Mouse (Mus musculus) heart, adult 9 months (tissue): Measurements from ENCODE around the gene Lzts3.

Experiments used
- DNase-seq, 2 experiments: peaks; one replicate each; pipeline ENCODE4 v3.0.0; 2022; ENCODE audit warnings: low spot score in 2 of 2

Lzts3 gene

DNA sequence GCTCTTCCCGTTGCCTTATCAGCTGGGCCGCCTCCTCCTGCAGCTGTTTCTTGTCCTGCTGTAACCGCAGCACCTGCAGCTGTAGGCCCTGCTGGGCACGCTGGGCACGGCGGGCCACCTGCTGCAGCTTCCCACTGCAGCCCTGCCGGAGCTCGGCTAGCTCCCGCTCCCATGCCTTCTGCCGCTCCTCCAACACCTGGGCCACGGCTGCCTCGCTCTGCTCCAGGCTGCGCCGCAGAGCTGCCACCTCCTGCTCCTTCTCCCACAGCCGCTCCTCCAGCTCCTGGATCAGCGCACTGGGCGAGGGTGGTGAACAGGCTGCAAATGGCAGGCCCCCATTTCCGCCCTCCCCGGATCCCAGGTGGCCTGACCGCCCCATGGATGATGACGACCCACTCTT, 6.8 kb downstream of the Lzts3 start:
- no peak for DNase-seq

DNA sequence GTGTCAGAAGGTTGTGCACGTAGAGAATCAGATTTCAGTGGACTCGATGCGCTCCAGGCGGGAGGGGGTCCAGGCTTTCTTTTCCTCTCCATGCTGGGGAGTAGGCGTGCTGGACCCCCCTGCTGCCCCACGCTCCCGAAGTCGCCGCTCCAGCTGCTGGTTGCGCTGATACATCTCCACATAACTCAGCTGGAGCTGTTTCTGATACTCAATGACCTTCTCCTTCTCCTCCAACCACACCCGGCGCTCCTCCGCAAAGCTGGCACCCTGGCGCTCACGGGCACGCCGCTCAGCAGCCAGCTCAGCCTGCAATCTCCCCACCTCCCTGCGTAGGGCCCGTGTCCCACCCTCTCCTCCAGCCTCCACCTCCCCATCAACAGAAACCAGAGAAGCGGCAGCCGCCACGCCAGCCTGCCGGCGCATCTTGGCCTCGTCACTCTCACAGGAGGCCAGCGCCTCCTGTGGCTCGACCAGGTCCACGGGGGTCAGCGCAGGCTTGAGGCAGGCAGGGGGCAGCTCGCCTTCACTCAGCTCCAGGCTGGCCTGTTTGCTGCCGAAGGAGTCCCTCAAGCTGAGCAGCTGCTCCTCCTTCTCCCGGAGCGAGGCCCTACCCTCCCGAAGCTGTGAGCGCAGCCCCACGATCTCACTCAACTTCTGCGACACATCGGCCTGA, 7.7 kb downstream of the Lzts3 start:
- DNase-seq = no peak

DNA sequence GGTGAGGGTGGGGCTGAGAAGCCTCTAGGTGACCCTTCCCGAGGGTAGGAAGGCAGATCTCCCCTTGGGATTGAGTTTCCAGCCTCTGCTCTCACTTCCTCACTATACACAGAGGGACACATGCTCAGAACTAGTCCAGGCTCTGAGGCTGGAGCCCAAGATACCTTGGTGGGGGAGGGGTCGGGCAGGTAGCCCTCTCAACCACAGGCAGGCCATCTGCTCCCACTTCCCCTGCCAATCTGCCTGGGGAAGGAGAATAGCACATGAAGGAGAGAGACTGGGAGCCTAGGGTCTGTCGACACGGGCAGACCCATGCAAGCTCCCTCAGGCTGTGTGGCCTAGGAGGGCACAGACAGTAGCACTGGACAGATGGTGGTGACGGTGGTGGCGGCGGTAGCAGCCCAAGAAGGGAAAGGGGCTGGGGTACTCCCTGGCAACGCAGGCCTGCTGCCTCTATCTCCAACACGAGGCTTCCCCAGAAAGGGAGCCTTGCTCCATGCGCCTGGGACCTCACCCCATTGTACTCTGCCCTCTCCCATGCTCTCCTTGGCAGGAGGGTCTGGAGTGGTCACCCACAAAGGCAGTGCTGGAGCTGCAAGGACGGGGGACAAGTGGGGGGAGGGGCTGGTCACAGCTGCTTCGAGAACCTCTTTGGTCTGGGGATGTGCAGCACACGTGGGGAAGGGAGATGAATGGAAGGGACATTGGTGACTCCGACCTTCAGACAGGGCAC, 8.4 kb downstream of the Lzts3 start:
- no peak for DNase-seq

DNA sequence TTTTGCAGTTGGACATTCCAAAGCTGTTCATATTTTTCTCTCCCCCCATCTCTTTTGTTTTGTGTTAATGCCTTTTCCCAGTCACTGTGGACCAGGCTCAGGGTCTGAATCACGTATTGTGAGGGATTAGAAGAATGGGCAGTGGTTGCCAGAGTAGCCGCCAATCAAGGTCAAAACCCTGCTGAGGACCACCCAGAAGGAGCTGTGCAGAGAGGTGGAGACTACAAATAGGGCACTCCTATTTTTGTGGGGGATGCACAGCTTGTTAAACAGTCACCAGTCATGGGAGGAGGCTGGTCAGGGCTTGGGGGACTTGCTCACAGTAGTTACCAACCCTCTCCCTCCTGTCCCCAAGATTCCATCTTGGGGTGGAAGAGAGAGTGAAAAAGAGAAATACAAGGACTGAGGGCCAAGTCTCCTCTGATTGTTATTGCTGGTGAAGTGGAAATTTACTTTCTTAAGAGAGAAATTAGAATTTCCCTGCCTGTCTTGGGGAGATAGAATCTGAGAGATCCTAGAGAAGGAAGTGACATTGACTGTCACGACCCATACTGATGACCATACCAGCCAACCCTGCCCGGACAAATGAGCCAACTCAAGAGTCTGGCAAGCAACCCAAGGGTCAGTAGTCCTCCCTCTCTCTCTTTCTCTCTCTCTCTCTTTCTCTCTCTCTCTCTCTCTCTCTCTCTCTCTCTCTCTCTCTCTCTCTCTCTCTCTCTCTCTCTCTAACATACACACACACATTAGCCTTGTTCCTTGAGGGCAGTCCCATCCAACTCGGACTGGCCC, 9.5 kb downstream of the Lzts3 start:
- no peak for DNase-seq

DNA sequence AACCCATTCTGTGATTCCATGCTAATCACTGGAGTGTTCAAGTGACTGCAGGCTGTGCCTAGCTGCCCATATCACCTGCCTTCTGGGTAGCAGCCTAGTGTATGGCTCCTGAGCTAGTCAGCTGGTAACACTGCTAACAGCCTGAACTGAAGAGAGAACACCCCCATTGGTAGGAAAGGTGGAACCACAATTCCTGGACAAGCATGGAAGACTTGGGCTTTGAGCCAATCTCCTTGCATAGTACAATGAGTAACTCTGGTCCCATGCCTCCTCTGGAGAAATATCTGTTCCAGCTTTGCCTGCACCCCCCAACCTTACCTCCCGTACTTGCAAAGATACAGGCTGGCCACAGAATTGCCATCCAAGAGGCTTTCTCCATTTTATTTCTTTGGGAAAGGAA, 10.2 kb downstream of the Lzts3 start:
- no peak for DNase-seq

DNA sequence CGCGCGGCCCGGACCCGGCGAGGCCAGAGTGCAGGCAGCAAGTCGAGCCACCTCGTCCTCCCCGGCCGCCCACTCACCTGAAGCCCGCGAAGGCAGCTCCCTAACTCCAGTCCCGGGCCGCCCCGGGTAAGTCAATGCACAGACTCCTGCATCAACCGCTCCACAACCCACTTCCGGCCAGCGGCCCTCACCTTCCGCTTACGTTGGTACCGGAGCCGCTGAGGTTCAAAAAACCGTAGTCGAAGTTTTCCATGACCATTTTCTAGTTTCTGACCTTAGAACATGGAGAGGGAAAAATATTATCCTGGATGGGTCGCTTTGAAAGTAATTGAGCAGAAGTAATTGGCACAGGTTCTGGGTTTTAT, 12.8 kb downstream of the Lzts3 start, which contains the start of the genes Fastkd5 and Ubox5:
Fastkd5 (minus strand) TSS at position 189 of the 365 bp plus-strand sequence.
Ubox5 (minus strand) TSS at position 200 of the 365 bp plus-strand sequence.
- DNase-seq = peak; percentile 82 to 91

DNA sequence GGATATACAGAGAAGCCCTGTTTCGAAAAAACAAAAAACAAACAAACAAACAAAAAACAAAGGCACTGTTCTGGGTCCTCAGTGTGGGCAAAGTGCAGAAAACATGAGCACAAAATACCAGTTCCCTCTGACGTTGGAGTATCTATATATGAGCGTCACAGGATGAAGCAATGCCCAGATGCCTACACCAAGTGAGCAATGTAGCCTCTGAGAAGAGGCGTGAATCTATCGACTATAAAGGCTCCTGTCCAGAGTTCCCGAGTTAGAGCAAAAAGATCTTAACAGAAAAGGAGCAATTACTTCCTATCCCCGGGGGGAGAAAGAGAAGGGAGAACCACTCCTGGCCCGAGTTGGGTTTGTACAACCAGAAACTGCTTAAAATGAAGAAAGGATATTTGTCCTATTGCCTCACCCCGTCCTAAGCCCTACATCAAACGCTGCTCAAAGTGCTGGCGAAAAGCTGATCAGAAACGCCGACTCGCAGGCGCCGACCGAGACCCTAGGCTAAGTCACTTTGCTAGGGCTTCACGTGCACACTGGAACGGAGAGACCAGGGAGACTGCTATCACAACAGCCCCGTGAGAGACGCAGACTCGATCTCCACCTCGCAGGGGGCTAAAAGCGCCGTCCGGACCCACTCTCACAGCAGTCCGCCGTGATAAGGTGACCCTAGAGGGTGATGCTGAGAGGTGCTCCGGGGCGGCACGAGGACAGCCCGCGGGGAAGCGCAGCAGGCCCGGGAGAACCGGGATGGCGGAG, 13.3 kb downstream of the Lzts3 start:
- DNase-seq = no peak

DNA sequence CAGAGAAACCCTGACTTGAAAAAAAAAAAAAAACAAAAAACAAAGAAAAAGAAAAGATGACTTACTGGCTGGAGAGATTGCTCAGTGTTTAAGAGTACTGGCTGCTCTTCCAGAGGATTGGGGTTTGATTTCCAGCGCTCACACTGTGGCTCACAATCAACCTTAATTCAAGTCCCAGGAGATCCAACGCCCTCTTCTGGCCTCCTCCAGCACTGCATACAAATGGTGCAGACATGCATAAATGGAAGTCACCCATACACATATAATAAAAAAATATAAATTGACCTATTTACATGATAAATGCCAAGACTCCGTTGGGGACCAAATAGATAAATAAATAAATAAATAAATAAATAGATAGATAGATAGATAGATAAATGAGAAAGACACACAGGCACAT, 14.2 kb downstream of the Lzts3 start:
- no peak for DNase-seq

DNA sequence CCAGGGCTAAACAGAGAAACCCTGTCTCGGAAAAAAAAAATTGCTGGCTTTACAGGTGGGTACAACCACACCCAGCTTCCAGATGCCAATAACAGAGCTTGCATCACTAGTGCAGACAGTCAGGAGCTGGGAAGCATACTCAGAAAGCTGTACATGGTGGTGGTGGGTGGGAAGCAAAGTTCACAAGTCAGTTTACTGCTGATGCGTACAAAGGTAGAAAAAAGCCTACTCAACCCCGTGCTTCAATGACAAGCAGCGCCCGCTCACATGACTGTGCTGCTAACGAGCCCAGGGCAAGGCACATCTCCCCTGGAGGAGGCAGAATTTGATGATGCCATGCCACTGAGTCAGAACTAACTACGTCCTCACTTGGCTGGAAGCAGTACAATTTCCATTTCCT, 23.6 kb downstream of the Lzts3 start:
- no peak for DNase-seq

DNA sequence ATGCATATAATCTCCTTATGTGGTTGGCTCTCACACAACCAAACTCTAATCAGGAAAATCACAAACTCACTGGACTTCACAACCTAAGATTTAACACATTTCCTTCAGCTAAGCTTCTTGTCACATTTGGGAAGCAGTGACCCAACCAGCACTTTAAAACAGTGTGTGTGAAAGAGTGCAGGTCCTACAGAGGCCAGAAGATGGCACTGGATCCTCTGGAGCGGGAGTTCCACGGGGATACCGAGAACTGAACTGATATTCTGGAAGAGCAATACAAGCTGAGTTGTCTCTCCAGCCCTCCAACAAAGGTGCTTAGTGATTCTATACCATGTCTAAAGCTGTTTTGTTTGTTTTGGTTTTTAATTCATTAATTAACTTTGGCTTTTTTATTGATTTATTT, 29.5 kb downstream of the Lzts3 start:
- no peak for DNase-seq

DNA sequence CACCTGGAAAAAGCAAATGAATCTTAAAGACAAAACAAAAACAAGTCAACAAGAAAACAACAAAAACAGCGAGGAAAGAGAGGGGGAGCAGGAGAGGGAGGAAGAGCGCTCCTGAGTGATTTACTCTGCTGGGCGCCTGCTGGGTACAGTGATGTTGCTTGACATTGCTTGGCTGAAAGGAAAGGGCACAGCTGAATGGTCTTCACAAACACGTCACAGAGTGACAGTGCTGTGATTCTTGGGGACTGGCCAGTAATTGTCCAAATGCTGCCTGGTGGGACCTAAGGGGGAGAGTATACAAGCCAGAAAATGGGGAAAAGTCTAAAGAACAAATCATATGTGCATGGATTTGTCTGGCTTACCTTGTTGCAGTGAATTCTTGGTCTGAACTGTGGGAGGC, 40.4 kb downstream of the Lzts3 start:
- DNase-seq = no peak

DNA sequence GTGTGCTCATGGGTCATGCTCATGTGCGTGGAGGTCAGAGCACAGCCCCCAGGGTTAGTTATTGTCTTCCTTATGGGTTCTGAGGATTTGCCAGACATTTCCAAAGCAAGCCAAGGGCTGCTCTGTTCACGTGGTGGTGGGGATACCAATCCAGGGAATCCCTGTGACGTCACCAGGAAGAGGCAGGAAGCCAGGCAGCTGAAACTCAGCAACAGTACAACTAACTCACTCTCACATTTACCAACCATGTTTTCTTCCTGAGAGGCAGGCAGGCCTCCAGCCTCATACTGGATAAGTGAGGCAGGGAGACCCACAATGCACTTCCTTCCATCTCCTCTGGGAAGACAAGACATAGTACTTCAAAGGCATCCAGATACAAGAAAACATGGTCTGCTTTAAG, 44.2 kb downstream of the Lzts3 start:
- peak; percentile 13 to 33 for DNase-seq

DNA sequence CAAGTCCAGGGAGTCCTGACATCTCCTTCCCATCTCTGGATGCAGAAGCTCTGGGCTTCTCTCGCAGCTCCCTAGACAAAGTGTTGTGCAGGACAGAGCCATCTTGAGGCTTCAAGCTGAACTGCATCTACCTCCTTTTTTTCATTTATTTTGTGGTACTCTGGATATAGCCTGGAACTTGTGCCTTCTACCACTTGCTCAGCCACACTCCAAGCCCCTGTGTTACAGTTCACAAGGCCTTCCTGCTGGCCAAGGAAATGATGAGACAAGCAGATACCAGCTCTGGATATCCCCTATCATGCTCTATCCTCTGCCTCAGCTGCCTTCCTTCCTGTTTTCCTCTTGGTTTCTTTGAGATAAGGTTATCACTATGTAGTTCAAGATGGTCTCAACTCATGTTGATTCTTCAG, 45.0 kb downstream of the Lzts3 start:
- DNase-seq = no peak

DNA sequence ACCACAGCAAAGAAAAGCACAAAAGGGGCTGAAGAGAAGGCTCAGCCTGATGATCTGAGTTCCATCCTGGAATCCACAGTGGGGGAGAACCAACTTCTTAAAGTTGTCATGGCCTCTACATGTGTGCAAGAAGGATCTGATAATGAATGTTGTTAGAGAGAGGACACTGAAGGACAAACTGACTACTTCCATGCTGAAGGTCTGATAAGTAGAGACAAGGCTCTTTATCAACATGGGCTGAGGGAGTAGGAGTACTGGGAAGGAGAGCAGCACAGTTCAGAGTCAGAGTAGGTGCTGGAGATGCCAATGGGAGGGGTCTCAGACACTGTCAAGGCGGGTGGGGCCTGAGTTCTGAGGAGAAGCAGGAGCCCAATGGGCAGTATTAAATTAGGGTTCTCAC, 47.0 kb downstream of the Lzts3 start:
- DNase-seq = no peak

DNA sequence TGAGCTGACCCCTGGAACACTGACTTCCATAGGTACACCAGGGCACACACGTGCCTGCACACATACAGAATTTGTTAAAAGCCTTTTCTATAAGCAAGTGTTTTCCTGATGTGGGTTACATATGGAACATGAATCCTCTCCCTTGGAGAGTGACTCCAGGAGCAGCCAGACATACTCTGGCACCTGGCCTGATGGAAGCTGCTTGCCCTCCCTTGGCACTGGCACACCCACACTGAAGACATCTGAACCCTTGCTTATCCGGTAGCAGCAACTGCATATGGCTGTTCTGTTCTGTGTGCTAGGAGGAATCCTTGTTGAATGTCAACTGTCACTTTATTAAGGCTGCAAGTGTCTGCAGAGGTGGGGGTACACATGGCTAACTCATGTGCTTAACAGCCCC, 51.6 kb downstream of the Lzts3 start:
- DNase-seq = no peak

DNA sequence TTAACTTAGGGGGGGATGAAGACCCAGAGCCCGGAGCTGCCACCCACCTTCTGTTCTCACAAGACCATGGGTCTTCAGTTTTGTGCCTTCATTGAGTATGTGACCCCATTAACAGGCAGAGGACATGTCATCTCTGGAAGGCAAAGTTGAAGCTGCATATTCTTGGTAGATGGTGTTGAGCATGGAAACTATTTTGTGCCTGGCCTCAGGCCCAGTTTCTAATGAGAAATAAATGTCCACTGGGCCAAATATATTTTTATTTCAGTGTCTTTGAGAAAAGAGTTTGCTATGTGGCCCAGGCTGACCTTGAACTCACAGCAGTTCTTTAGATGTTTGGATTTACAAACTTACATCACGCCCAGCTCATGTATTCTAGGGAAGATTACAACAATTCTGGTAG, 52.8 kb downstream of the Lzts3 start:
- peak in 1 of 2 experiments; percentile 49 for DNase-seq

DNA sequence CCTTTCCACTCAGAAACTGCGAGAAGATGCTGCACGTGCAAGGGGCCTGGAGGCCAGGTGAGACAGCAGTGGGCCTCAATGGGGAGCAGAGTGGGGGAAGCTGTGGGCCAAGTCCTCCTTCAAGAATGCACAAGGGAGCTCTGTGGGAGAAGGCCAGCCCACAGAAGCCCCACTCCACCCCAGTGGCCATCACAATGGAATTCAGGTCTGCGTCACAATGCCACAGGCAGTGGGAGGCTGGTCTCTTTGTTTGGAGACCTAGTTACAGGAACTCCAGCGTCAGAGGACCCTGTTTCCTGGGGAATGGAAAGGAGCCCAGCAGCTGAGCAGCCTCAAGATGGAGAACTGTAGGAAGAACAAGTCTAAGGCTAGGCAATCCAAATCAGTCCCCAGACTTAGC, 53.4 kb downstream of the Lzts3 start:
- DNase-seq = no peak

DNA sequence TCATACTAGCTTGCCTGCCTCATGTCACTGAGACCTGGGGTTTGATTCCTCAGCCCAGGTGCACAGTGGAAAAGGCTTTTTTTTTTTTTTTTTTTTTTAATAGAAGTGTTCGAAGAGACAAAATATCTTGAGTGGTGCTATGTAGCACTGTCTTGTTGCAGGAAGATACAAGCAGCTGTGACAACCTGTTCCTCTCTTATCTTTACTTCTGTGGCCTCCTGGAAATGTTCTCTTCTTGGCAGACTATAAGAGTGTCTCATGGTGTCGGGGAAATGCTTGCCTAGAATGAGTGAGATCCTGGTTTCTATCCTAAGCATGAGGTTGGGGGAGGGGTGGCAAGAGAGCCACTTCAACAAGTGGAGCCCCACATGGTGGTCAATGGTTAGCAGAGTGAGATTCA, 54.2 kb downstream of the Lzts3 start:
- DNase-seq = no peak

DNA sequence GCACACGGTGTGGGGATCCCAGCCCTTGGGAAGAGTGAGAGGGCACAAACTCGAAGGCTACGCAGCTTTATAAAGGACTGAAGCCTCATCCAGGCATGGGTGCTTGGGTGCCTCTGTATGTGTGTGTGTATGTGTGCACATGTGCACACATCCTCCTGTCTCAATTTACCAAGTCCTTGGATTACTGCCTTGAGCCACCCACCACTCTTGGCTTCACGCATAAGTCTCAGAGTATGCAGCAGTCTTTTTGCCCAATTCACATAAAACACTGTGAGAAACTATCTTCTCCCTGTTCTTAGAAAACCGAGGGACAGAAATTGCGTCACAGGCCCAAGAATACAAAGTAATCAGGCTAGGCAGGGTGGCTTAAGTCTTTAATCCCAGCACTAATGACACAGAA, 56.6 kb downstream of the Lzts3 start:
- no peak for DNase-seq

DNA sequence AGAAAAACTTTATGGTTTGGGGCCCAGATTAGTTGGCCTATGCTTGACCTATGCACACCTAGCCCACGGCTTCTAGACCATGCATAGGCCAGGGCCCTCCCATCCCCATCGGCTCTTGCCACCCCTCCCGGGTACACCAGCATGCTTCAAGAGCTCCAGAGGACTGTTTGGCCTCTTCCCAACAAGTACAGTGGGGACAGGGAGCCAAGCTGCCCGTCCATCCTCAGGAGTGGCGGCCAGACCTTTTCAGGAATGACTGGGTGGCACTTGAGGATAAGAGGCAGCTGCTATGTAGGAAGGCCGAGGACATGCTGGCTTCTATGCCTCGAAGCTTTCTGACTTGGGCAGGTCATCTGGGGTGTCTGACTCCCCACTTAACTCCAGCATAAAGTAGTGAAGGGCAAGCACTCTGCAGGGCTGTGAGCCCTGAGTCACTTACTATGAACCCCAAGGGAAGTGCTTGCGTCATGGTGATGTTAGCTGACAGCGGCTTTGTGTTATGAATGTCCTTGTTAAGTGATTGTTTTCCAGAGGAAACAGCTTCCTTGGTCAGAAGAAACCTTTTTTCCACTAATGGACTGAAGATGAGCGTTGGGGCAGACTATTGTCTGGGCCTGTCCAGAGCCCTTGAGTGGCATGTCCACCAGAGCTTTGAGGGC, 58.6 kb downstream of the Lzts3 start:
- DNase-seq = peak; percentile 32 to 35
